Mouse (Mus musculus): Measurements from ENCODE around the gene Pik3cg.

Gene Pik3cg

DNA sequence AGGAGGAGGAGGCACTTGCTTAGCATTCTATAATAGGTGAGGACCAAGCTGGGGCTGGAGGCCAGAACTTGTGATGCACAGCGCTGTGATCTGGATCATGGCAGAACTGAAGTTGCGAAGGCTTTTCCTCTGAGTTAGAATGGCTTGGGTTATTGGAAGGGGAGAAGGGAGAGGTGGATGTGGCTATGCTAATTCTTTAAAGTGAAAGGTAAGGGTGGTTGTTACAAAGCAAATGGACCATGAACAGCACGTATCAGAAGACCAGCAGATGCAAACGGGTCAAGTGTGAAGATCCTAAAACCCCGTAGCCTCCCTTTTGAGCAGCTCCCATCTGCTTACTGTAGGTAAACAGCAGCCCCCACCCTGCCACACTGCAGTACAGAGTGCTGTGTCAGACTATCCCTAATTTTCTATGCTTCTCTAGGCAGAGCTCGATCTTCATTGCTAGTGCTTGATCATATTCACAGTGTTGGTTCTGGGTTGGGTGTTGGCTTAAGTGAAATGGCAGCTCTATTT is 7.3 kb downstream of the Pik3cg start:
- no peak for DNase-seq

DNA sequence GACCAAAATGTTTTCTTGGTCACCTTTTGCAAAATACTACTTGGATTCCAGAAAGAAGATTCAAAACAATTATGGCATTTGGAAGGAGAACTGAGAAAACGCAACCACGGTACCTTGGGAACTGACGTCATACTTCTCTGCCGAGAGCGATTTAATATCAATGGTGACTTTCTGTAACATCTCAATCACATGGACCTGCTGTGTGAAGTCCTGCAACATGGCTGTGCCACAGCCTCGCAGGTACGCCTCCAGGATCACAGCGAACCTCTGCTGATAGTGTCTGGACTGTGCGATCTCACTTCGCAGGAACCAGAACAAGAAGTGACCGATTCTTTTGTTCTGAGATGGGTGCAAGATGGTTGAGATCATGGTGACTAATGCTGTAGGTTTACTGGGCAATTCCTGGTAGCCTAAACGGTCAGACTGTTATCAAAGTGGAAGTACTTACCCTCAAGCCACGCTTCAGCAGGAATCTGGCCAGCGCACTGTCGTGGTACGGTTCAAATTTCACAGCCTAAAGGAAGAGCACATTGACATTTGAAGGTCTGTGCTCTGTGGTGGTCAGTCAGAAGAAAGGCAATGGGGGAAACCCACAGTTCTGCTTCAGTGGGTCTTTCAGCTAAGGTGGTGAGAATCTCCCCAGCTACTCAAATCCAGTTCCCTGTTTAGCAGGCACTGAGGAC is 7.9 kb downstream of the Pik3cg start:
- no peak for DNase-seq

DNA sequence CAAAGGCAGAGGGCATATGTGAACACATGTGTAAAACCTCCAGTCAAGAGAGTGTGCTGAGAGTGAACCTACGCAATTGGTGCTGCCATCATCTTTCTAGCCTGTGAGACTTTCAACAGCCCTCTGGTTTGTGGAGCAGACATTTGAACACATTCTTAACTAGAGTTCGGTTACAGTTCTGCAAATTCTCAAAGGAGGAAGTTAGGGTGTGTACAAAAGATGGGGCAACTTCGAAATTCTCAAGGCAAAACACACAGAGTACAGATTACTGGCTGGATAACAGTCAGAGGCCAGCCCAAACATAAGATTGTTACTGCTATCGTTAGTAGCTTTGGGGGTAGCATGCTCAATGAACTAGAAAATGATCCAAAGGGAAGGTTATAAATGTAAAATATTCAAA is 9.0 kb downstream of the Pik3cg start:
- DNase-seq, result no peak

DNA sequence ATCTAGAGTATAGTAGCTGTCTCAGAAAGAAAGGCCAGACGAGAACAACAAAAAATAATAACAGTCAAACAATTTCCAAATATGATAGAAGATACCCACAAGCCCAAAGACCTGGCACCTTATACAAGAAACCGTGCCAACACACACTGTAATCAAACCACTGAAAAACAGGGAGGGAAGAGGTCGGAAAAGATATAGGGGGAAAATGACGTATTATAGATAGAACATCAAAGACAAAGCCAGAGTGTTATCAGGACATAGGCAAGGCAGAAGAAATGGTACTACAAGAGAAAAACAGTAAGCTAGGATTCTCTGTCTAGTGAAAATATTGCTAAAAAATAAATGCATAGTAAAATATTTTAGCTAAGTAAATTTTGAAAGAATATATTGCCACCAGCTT is 10.4 kb downstream of the Pik3cg start:
- DNase-seq, result peak; percentile 12

DNA sequence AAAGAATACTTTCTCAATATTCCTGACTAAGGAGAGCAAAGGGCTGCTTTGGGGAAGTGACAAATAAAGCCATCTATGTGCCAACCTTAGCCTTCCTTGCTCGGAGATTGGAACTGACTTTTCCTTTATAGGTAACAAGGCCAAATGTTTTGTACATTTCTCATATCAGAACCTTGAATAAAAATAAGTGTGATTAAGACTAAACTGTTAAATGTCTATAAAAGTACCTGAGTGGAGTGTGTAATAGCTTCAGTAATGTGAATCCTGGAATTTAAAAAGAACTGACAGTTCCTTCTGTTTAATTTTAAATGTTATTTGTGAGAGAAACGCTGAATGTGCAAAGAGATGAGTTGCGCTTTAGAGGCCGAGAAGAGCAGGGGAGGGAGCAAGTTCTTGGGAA is 13.5 kb downstream of the Pik3cg start:
- no peak for DNase-seq

DNA sequence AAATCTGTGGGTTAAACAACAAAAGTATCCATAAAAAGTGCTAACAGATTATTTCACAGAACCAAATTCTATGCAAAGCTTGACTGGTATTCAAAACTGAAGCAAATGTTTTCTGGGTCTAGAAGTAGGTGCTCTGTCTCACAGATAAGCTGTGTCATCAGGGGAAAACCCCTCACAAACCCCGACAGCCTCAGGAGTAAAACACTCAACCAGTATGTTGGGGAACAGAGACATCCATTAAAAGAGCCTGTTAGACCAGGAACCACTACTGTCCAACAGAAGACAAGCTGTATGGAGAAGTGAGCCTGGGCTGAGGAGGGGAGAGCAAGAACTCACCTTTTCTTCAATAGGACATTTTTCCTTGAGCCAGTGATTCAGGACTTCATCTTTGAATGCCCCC is 14.1 kb downstream of the Pik3cg start:
- DNase-seq, result no peak

DNA sequence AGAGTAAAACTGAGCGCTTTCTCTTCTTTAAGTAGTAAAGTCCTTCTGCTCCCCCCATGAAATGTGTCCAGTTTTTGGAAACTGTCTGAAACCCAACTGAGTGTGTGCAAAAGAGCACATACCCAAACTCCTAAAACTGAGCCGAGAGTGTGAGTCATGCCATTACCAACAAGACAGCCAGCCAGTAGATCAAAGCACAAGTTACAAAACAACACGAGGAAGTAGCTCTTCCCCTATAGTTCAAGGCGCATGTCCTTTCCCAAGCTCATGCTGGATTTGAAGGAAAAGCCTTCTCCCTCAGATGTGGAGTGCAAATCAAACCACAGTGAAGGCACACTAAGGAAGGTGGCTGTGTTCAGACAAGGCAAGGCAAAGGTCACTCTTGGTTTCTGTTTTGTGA is 17.5 kb downstream of the Pik3cg start:
- DNase-seq, result peak; percentile 55

DNA sequence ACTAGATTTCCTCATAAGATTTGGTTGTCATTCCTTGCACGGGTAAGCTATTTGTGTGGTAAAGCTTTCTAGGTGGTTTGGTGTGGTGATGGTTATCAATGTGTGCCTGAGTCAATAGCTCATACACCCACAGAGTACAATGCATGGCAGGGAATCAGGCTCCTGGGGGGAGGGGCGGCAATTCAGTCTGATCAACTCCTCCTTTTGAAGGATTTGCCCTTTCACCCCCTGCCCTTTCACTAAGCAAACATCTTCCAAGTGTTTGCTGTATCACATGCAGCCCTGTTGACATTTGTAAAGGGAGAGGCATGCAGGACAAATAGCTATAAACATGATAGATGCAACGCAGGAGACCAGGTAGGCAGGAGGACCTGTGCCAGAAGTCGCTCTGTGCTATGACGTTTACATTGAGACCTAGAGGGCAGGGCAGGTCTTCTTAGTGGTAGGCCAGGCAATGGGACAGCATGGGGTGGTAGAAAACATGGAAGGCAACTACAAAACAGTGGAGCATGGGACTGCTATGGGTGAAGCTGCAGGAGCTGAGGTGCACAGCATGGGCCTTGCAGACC is 20.7 kb downstream of the Pik3cg start:
- DNase-seq, result peak; percentile 67

DNA sequence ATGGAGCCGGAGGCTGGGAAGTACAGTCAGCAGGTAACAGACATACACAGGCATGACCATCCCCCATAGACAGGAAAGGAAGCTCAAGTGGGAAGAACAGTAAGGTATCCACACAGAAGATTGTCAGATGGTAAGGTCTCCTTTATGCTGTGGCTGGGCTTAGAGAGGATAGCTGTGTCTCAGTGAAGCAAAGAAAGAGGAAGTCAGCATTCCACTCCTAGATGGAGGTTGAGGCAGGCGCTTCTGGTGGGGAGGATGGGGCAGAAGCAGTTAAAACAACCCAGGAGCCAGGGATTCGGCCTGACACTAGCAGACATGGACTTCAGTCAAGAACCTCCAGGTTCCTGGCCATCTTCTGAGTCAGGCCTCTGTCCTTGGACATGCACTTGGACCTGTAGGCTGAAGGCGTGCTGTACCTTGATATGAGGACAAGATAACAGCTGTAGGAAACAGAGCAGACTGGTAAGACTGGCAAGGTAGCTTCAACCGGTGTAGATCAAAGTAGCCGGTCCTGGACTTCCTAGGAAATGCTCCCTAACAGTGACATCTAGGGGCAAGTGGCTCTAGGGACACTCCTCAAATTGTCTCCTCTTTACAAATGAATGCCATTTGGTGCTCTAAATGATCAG is 21.7 kb downstream of the Pik3cg start:
- peak; percentile 56 for DNase-seq

DNA sequence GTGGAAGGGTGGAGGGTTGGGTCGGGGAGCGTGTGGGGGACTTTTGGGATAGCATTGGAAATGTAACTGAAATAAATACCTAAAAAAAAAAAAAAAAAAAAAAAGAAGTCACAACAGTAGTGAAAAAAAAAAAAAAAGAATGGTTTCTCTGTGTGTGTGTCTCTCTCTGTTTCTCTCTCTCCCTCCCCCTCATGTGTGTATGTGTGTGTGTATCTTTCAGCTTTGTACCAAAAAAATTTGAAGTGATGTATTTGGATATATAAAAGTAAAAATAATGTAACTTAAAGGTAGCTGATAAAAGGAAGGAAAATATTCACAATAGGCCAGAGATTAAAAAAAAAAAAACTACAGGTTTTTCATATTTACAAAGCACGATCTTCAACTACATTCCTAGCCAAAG is 23.6 kb downstream of the Pik3cg start:
- DNase-seq, result no peak

DNA sequence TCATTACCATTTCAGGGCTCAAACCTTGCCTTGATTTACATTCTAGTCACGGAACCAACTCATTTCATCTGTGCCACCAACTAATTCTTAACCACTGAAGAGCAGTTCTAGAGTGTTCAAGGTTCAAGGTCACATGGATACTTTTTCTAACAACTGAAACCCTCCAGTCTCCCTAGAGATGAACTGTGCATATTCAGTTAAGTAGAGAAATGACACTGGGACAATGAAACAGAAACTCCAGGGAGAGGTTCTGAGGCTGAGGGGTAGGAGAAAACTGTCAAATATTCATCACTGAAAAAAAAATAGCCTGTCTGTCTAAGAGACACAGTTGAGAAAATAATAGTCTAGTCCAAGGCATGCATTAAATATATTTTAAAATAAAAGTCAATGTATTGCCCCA is 24.9 kb downstream of the Pik3cg start:
- no peak for DNase-seq

DNA sequence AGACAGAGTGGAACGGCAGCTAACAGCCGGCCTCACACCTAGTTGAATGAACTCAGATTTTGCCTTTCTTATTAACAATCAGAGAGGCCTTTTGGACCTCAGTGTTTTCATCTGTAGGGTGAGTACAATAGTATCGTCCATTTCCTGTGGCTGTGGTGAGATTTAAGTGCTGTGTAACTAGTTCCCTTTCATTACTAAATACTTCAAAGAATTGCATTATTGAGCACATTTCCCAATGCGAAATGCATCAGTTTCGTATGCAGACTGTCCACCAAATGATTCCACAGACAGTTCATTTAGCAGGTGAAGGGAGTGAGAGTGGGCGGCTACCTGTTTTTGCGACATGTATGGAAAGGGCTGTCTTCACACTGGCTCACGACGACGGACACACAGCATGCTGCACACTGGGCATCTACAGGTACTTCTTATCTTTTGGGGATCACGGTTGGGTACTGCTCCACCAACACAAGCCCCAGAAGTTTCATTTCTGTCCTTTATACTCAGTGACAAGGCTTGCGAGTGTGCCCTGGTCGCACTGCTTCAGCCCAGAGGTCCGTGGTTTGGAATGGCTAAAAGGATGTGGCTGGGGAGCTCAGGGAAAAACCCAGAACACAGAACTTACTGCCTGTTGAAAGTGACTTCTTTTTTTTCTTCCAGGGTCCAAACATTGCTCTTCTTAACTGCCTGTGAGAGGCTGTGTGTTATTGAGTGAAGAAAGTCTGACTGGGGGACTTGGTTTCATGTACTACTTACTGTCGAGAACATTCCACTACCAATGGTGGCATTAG is 25.6 kb downstream of the Pik3cg start:
- peak; percentile 87 for DNase-seq

DNA sequence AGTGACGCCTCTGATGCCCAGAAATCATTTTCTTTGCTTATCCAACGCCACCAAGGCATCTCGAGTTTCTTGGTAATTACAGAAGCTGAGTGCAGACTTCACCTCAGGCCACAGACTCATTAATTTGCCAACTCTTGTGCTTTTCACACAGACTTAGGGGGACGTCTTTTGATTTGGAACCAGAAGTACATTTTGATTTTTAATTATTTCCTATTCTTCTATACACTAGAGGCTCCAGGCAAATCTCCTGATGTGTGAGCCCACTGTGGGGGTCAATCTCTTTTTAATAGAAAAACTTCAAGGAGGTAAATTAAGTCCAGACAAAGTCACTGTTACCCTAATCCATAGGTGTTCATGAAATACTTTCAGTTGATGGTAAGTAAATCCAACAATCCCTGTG is 26.6 kb downstream of the Pik3cg start:
- peak; percentile 49 for DNase-seq

DNA sequence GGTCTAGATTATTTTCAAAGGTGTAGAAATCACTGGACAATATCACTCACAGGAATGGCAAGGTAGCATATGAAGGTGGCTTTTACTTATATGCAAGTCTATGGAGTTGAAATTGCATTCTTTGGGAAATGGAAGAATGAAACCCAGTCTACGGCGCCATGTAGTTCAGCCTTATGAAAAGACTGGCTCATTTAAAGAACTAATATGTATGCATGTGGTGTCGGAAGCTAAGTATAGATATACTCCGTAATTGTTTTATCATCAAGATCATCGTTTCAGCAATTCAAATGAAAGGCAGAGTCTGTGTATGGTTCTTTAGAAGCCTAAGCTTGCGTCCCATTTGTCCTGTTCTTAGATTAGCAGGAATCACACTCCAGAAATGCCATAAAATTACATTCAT is 34.0 kb downstream of the Pik3cg start:
- peak; percentile 67 for DNase-seq

DNA sequence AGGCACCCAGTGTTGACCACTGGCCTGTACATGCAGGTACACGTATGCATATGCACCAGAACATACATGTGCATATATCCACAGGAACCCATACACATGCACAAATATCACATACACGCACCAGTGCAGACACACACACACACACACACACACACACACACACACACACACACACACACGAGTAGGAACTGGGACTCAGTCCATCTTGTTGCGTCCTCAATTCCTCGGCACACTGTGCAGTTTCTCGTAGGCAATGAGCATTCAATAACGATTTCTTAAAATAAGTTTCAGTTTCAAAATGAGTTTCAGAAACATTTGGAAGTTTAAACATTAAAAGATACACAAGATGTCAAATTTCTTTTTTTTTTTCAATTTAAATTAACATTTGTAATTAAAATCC is 35.6 kb downstream of the Pik3cg start:
- no peak for DNase-seq

DNA sequence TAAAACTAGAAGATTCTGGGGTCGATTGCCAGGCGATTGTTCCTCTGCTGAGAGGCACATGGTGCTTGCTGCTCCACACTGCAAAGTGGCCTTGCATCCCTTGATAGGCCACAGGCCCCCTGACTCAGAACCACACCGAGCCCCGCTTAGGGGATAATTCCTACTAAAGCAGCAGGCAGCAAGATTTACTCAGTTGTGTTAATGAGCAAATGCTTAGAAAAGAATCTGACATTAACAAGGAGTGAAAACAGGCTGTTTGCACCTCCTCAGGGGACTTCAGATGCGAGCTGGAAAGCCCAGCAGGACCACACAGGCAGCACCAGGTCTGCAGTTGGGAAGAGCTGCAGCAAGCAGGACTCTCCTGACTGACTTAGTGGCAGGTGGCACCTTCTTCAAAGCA is 39.3 kb downstream of the Pik3cg start:
- DNase-seq, result no peak

DNA sequence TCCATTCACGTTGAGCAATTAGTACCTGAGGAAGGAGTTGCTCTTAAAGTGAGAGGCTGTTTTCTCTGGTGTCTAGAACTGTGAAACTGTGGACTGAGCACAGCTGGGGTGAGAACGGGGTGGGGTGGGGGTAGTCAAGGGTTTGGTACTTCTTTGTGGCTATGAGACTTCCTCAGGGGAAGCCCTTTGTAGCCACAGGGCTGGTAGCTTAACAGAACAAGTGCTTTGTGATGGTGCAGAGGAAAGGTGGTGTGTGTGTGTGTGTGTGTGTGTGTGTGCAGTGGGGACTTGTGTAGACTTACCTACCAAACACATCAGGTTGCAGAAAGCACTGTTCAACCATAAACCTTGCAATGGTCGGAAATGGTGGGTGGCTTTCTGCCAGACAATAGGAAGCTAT is 39.7 kb downstream of the Pik3cg start:
- DNase-seq, result no peak

DNA sequence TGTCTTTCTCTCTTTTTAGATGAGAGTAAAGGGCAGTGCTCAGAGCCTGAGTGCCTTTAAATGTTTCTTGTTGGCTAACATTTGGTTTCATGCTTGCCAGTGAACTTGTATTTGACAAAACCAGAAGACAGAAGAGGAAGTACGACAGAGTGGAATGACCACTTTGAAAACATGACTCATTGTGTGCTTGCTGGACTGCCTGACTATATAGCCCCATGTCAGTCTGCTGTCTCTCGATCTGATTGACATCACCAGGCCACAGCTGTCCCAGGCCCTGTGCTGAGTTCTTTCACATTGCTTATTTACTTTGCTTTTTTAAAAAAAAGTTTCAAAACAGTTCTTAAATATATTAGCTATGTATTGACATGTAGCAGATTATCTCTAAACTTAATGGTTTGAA is 44.8 kb downstream of the Pik3cg start:
- peak; percentile 90 for DNase-seq

DNA sequence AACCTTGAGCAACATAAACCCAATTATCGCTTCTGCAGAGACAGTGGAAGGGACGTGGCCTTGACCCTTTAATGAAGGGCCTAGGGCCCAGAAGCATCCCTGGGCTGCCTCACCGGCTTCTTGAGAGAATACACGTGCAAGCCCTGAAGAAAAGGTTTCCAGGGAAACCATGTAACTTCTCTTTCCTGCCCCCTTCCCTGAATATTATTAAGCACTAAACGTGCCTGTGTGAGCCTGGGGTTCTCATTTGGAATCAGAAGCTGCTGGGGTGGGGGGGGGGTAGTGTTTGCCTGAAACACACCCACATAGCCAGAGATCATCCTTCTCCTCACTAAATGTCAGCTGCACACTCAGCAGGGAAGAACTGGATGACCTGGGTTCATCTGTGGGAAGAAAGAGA is 49.7 kb downstream of the Pik3cg start:
- DNase-seq, result peak; percentile 72

DNA sequence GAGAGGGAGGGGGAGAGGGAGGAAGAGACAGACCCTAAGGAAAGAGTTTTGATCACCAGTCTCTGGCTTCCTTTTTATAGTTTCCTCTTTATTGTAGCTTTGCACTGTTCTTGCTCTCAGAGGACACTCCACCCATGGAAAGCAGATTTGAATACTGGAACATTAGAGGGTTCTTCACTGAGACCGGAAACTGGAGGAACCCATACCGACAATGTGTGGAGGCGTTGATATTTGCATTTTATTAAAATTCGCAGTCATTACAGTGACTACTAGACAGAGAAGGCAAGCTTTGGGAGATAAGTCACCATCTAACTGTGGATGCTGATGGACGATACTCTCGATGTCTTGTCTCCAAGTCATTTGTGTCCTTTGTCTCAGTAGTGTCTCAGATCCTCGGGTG is 61.9 kb downstream of the Pik3cg start:
- DNase-seq, result no peak

DNA sequence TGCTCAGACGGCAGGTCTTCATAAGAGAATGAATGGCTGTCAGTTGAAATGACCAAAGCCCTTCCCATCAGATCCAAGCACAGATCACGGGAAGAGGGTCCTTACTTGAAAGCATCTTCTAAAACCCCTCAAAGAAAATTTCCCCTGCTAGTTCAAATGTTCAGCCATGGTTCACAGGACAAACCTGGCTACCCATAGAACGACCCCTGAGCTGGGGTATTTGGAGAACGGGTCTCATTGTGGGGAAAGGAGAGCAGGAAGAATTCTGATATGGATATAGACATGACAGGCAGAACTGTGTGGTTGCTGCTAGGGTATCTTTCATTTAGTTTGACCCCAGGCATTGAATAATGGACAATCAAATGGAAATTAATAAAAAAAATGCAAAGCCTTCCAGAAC is 62.8 kb downstream of the Pik3cg start:
- DNase-seq, result peak; percentile 65

DNA sequence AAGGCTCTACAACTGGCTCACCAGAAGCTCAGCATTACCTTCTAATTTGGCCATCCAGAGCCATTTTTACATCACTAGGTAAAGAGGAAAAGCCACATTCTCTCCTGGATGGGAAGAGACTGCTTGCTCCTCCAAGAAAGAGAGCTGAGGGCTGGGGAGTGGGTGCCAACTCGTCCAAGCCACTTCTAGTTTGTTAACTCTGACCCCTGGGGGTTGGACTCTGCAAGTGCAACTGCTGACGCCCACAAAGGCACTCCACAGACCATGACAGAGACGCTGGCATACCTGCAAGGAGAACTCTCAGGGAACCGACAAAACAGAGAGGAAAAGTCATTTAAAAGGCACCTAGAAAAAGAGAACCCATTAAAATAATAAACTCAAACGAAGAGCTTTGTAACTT is 63.9 kb downstream of the Pik3cg start:
- DNase-seq, result peak; percentile 94

DNA sequence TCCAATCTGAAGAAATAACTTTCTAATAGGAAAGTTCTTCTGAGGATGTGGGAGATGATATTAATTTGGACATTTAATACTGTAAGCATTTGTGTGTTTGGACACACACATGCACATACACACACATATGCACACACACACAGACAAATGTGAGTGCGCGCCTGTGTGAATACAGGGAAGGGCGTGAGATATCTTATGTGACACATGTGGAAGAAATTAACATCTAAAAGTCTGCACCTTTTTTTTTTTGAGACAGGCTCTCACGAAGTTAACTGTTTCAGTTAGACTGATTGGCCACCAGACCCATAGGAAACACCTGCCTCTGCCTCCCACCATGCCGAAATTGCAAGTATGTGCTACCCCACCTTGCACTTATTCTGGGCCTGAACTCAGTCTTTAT is 64.7 kb downstream of the Pik3cg start:
- DNase-seq, result no peak

DNA sequence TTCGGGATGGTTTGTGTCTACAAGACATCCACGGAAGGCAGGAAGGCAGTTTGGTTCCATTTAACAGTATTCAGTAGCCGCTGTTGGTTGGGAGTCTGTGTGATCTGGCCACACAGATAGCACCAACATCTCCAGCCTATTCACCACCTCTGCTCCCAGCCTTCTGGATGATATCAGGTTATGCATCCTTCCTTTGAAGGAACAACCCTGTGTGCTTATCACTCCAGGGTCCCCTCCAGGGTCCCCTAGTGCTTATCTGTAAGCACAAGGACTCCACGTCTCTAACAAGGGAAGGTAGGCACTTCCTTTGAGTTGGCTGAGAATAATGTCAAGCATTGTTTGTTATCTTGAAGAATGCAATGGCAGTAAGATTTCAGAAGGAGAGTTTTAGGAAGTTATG is 65.3 kb downstream of the Pik3cg start:
- no peak for DNase-seq
